Mouse (Mus musculus): ENCODE measurements around the gene Ten1. TPM values are rescaled to one million over a fixed set of nuclear protein-coding genes. Genes with fewer than 3 reads are reported as not detected.

The Ten1 gene
- polyA plus RNA-seq, 1 experiment from 2014 or later: 55.6 TPM

DNA sequence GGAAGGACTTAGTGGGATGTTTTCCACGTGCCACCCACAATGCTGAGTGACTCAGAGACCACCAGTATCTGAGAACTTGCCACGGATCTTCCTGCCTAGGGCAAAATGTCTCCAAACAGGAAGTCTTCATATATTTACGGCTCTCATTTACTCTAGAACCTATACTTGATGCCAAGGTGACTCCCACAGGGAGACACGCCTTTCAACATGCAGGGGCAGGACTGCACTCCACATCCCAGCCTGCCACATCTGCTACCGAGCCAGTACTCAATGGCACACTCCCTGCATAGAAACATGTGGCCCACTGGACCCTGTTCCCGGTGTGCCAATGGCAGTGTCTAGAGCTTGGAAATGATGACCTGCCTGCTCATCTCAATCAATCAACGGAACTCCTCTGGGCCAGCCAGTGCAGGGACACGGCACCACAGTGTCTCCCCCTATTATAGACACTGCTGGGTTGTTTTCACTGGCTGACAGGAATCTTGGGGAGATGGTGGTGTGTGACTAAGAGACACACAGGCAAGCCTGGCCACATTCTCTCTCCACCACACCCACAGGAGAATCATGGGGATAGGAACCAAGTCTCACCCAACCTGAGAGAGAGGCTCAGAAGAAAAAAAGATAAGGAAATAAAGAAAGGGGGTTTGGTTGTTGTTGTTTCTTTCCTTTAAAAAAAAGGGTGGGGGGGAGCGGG, 57.5 kb downstream of the Ten1 start:
- Histone ChIP-seq H3K9ac (ENCODE audit: low read length) (no peak overlapping the region), H3K4me1 (ENCODE audit: control insufficient read depth, insufficient read depth, low read length) (no peaks in the 10 kb centered on the region), H3K36me3 (ENCODE audit: control insufficient read depth, insufficient read depth, low read length) (peaks cover 30% of the 10 kb centered on the region), H3K27ac (ENCODE audit: low read depth, low read length) (no peak overlapping the region), H3K4me2 (no peak overlapping the region), H3K4me3 (ENCODE audit: low read depth, low read length) (no peak overlapping the region), H3K27me3 (ENCODE audit: control insufficient read depth, insufficient read depth, low read length) (no peaks in the 10 kb centered on the region), H3K9me3 (ENCODE audit: control insufficient read depth, low read length) (no peaks in the 10 kb centered on the region)
- ATAC-seq (ENCODE audit: low FRiP score) (no peak), DNase-seq (ENCODE audit: low spot score, missing footprints) (no peak)
- 90% methylated on average over 9 of the region's 9 CpGs for WGBS

DNA sequence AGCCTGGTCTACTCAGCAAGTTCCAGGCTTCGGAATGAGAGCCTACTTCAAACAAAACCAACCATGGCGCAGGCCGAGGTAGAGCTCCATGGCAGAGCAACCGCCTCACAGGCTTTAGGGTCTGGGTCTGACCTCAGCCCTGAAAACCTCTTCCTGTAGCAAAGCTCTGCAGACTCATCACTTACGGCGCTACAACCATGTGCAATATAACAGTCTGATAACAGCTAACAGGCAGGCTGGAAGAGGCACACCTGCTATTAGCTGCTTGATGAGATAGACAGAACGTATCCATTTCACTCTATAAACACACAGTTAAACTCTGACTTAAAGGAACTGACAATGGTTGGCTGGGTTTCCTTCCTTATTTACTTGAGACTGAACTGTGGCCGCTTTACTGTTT, 60.8 kb downstream of the Ten1 start:
- peaks cover 29% of the 10 kb centered on the region for H3K36me3 ChIP-seq (ENCODE audit: control insufficient read depth, insufficient read depth, low read length)
- ATAC-seq (ENCODE audit: low FRiP score): no peak
- 97% methylated on average over 8 of the region's 8 CpGs for WGBS

DNA sequence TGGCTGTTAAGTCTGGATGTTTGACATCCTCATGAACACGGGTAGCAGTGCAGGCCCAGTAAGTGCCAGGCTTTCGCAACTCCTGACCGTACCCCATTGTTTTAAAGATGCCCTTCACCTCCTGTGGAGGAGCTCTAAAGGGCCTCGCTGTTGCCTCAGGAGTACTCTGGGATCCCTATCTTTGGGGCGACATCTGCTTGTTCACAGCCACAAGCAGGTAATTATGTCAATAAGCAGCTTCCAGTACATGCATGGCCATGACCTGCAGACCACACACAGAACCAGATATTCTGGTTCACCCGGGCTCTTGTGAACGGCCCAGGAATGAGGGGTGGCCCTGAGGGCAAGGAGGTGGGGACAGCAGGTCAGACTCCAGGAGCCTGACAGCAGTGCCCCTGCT, 61.6 kb downstream of the Ten1 start:
- Histone ChIP-seq H3K9ac (ENCODE audit: low read length) (no peak overlapping the region), H3K27me3 (ENCODE audit: control insufficient read depth, insufficient read depth, low read length) (no peaks in the 10 kb centered on the region), H3K4me3 (ENCODE audit: low read depth, low read length) (no peak overlapping the region), H3K4me1 (ENCODE audit: control insufficient read depth, insufficient read depth, low read length) (no peaks in the 10 kb centered on the region), H3K9me3 (ENCODE audit: control insufficient read depth, low read length) (no peaks in the 10 kb centered on the region), H3K4me2 (no peak overlapping the region), H3K27ac (ENCODE audit: low read depth, low read length) (no peak overlapping the region), H3K36me3 (ENCODE audit: control insufficient read depth, insufficient read depth, low read length) (peaks cover 31% of the 10 kb centered on the region)
- DNase-seq (ENCODE audit: low spot score, missing footprints): no peak
- 96% methylated on average over 7 of the region's 7 CpGs for WGBS
- no peak for ATAC-seq (ENCODE audit: low FRiP score)

More for the DNA sequence above, 60.8 kb downstream of the Ten1 start:
- no peaks in the 10 kb centered on the region for H3K27me3 ChIP-seq (ENCODE audit: control insufficient read depth, insufficient read depth, low read length)
- H3K4me2 ChIP-seq: no peak overlapping the region
- H3K4me1 ChIP-seq (ENCODE audit: control insufficient read depth, insufficient read depth, low read length): no peaks in the 10 kb centered on the region
- DNase-seq (ENCODE audit: low spot score, missing footprints): no peak
- H3K9ac ChIP-seq (ENCODE audit: low read length): no peak overlapping the region
- no peaks in the 10 kb centered on the region for H3K9me3 ChIP-seq (ENCODE audit: control insufficient read depth, low read length)
- no peak overlapping the region for H3K27ac ChIP-seq (ENCODE audit: low read depth, low read length)
- H3K4me3 ChIP-seq (ENCODE audit: low read depth, low read length): no peak overlapping the region

Other genes with a start within 250 kb of the Ten1 start
- 0.23 and 0.25 TPM in 2 replicates for gene Itgb4, start 224.1 kb upstream of the Ten1 start, polyA plus RNA-seq (2014; fragmentation: Nextera tagmentation; extraction: Ambion mirVana)
- gene Galk1, start 186.1 kb upstream of the Ten1 start, polyA plus RNA-seq (2014; fragmentation: Nextera tagmentation; extraction: Ambion mirVana): 82.5 and 93.4 TPM in 2 replicates
- gene H3f3b, start 170.9 kb upstream of the Ten1 start, polyA plus RNA-seq (2014; fragmentation: Nextera tagmentation; extraction: Ambion mirVana): 1,982 and 2,171 TPM in 2 replicates
- gene Unk, start 168.5 kb upstream of the Ten1 start, polyA plus RNA-seq (2014; fragmentation: Nextera tagmentation; extraction: Ambion mirVana): 23.4 and 24.1 TPM in 2 replicates
- gene Unc13d, start 120.9 kb upstream of the Ten1 start, polyA plus RNA-seq (2014; fragmentation: Nextera tagmentation; extraction: Ambion mirVana): 0.82 and 1.1 TPM in 2 replicates
- 84.9 and 86.8 TPM in 2 replicates for gene Wbp2, start 111.9 kb upstream of the Ten1 start, polyA plus RNA-seq (2014; fragmentation: Nextera tagmentation; extraction: Ambion mirVana)
- 2.7 TPM in 2 replicates for gene Trim47, start 71.6 kb upstream of the Ten1 start, polyA plus RNA-seq (2014; fragmentation: Nextera tagmentation; extraction: Ambion mirVana)
- 1.3 TPM in 2 replicates for gene Trim65, start 67.7 kb upstream of the Ten1 start, polyA plus RNA-seq (2014; fragmentation: Nextera tagmentation; extraction: Ambion mirVana)
- gene Mrpl38, start 60.0 kb upstream of the Ten1 start, polyA plus RNA-seq (2014; fragmentation: Nextera tagmentation; extraction: Ambion mirVana): 96.3 and 97.0 TPM in 2 replicates
- 28.7 and 30.1 TPM in 2 replicates for gene Fbf1, start 30.7 kb upstream of the Ten1 start, polyA plus RNA-seq (2014; fragmentation: Nextera tagmentation; extraction: Ambion mirVana)
- 32.8 and 36.1 TPM in 2 replicates for gene Acox1, start 190 bp downstream of the Ten1 start, polyA plus RNA-seq (2014; fragmentation: Nextera tagmentation; extraction: Ambion mirVana)
- gene Evpl, start 39.2 kb downstream of the Ten1 start, polyA plus RNA-seq (2014; fragmentation: Nextera tagmentation; extraction: Ambion mirVana): 0.26 TPM in 2 replicates
- gene Srp68, start 75.4 kb downstream of the Ten1 start, polyA plus RNA-seq (2014; fragmentation: Nextera tagmentation; extraction: Ambion mirVana): 72.8 and 78.6 TPM in 2 replicates
- gene Galr2, start 82.1 kb downstream of the Ten1 start, polyA plus RNA-seq (2014; fragmentation: Nextera tagmentation; extraction: Ambion mirVana): 0.07 and 0.34 TPM in 2 replicates
- gene Exoc7, start 108.4 kb downstream of the Ten1 start, polyA plus RNA-seq (2014; fragmentation: Nextera tagmentation; extraction: Ambion mirVana): 59.9 and 61.3 TPM in 2 replicates
- 3.5 and 3.8 TPM in 2 replicates for gene Foxj1, start 136.5 kb downstream of the Ten1 start, polyA plus RNA-seq (2014; fragmentation: Nextera tagmentation; extraction: Ambion mirVana)
- gene Rnf157, start 214.2 kb downstream of the Ten1 start, polyA plus RNA-seq (2014; fragmentation: Nextera tagmentation; extraction: Ambion mirVana): 17.8 and 18.1 TPM in 2 replicates
- 72.3 and 83.0 TPM in 2 replicates for gene Ubald2, start 235.2 kb downstream of the Ten1 start, polyA plus RNA-seq (2014; fragmentation: Nextera tagmentation; extraction: Ambion mirVana)

Measured in midbrain, embryonic 11.5 days (tissue).